Mouse (Mus musculus) adrenal gland, adult 18-20 months (tissue): ENCODE measurements at regions not wholly inside any gene's neighbourhood (a gene's known extent, or its start where the extent isn't known, plus 50 kb on each side); places are given as distances from the start of the nearest gene placed in this dataset.

Source experiments
- DNase-seq, 2 experiments: peaks; one replicate each; pipeline ENCODE4 v3.0.0; 2021 to 2022; ENCODE audit warnings: low spot score in 2 of 2

GRCm38 (mm10) chr16:5382228-5382884 lies 126.6 kb upstream of the Eef2kmt start:
- peak in 1 of 2 experiments; percentile 13 for DNase-seq

- DNase-seq: no peak
Observed at GRCm38 (mm10) chr16:5380626-5381025, 124.8 kb upstream of the Eef2kmt start.

GRCm38 (mm10) chr16:5377001-5377400 lies 121.2 kb upstream of the Eef2kmt start:
- no peak for DNase-seq

GRCm38 (mm10) chr16:5374818-5375605 lies 119.2 kb upstream of the Eef2kmt start:
- DNase-seq: no peak

- peak in 1 of 2 experiments; percentile 1 for DNase-seq
Observed at GRCm38 (mm10) chr16:5371175-5371893, 115.6 kb upstream of the Eef2kmt start.

GRCm38 (mm10) chr16:5370496-5370895 lies 114.7 kb upstream of the Eef2kmt start:
- no peak for DNase-seq

- DNase-seq: no peak
Observed at GRCm38 (mm10) chr16:5368897-5369558, 113.2 kb upstream of the Eef2kmt start.

- DNase-seq: no peak
Observed at GRCm38 (mm10) chr16:5368357-5368756, 112.6 kb upstream of the Eef2kmt start.

GRCm38 (mm10) chr16:5367581-5368119 lies 111.9 kb upstream of the Eef2kmt start:
- no peak for DNase-seq

- DNase-seq: no peak
Observed at GRCm38 (mm10) chr16:5366021-5366420, 110.2 kb upstream of the Eef2kmt start.

GRCm38 (mm10) chr16:5363007-5363570 lies 107.3 kb upstream of the Eef2kmt start:
- DNase-seq: no peak

- DNase-seq: no peak
Observed at GRCm38 (mm10) chr16:5359193-5359592, 103.4 kb upstream of the Eef2kmt start.

GRCm38 (mm10) chr16:5353881-5354280 lies 98.1 kb upstream of the Eef2kmt start:
- DNase-seq: no peak

- no peak for DNase-seq
Observed at GRCm38 (mm10) chr16:5351890-5352571, 96.2 kb upstream of the Eef2kmt start.

GRCm38 (mm10) chr16:5347151-5347550 lies 91.4 kb upstream of the Eef2kmt start:
- no peak for DNase-seq

GRCm38 (mm10) chr16:5342326-5342725 lies 86.5 kb upstream of the Eef2kmt start:
- DNase-seq: no peak

GRCm38 (mm10) chr16:5316271-5316670 lies 60.5 kb upstream of the Eef2kmt start:
- no peak for DNase-seq

GRCm38 (mm10) chr16:5313261-5313660 lies 57.5 kb upstream of the Eef2kmt start:
- no peak for DNase-seq

GRCm38 (mm10) chr16:5311456-5311855 lies 55.7 kb upstream of the Eef2kmt start:
- no peak for DNase-seq

- no peak for DNase-seq
Observed at GRCm38 (mm10) chr16:5310736-5311135, 55.0 kb upstream of the Eef2kmt start.
